Mouse (Mus musculus): ENCODE measurements around the gene Zfp867.

The Zfp867 gene

DNA sequence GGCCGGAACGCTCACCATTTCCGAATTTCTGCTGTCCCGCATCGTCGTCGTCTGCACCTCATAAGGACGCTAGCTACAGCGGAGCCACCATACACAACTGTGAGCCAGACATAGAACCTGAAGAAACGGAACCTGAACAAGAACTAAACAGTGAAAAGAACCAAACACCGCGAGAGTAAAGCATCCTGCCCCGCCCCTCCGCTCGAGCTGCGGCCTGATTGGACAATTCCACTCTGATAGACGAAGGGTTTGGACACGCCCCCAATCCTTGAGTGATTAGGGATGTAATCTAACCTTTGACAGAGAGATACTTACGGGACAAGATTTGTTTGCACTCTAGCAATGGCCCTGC is at the start of gene Zfp867:
Gene Zfp867, minus strand, starts transcription at position 149 of the 352 bp plus-strand sequence.
- DNase-seq: peak; percentile 88

DNA sequence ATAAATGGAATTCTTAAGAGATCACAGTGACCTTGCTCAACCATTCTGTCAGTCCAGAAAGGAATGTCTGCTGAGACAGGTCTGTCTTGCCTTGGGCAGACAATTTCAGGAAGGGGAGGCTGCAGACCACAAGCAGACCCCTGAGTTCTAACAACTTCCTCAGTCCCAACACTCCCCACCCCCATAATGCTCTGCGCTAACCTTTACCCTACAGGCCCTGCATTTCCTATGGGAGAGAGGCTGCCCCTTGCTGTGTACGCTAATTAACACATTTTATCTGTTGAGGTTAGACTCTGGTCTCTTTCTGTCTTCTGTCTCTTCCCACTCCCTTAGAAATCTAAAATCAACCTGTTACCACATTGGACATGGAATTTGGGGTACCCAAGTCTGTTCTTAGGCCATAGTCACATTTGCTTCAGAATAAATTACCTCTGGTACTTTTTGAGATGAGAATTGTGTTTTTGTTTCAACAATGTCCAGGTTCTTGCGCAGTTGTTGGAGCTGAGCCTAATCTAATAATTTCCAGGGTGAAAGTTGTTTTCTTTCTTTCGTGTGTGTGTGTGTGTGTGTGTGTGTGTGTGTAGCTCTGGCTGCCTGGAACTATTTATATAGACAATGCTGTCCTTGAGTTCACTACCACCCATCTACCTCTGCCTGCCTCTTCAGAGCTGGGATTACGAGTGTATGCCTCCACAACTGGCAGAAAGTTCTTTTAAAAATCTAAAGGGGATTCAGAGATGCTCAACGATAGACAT is 47.6 kb upstream of the Zfp867 start:
- no peak for DNase-seq

DNA sequence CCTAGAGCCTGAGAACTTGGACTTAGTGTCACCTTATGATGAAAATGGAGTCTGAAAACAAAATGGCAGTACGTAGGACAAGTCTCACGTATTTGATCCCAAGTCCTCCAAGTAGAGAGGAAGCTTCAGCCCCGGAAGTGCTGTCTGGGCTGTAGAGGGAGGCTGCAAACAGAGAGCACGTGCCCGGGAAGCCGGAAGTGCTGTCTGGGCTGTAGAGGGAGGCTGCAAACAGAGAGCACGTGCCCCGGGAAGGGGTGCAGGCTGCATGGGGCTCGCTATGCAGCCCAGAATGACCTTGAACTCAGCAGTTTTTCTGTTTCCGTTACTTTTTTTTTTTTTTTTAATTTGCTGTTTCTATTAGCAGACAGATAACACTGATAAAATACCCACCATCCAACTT is 46.0 kb upstream of the Zfp867 start:
- no peak for DNase-seq

- DNase-seq: no peak
These were observed 45.2 kb upstream of the Zfp867 start for GRCm38 (mm10) chr11:59517441-59517840.

DNA sequence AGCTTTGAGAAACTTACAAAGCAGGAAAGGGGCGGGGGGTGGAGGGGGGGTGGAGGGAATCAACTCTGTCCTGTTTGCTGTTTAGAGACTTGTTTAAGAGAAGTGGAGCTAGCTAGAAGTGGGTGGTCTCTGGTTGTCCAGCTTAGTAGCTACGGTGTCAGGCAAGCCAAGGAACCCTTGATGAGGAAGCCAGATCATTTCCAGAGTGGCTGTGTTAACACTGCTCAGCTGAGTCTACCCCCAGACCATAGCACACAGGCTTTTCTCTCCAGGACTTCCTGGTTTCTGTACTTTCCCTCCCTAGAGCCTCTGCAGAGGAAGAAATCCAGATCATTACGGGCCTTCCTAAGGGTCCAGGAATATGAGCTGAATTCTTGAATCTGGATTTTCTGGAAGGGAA is 42.5 kb upstream of the Zfp867 start:
- no peak for DNase-seq

GRCm38 (mm10) chr11:59514381-59514780 is 42.1 kb upstream of the Zfp867 start:
- no peak for DNase-seq

GRCm38 (mm10) chr11:59513556-59513955 is 41.3 kb upstream of the Zfp867 start:
- no peak for DNase-seq

- no peak for DNase-seq
These were observed 40.5 kb upstream of the Zfp867 start for GRCm38 (mm10) chr11:59512733-59513132.

- no peak for DNase-seq
These were observed 39.3 kb upstream of the Zfp867 start for GRCm38 (mm10) chr11:59511558-59511957.

- DNase-seq: no peak
These were observed 34.4 kb upstream of the Zfp867 start for GRCm38 (mm10) chr11:59506713-59507074.

- DNase-seq: peak; percentile 88
These were observed 33.8 kb upstream of the Zfp867 start for GRCm38 (mm10) chr11:59505839-59506712.

DNA sequence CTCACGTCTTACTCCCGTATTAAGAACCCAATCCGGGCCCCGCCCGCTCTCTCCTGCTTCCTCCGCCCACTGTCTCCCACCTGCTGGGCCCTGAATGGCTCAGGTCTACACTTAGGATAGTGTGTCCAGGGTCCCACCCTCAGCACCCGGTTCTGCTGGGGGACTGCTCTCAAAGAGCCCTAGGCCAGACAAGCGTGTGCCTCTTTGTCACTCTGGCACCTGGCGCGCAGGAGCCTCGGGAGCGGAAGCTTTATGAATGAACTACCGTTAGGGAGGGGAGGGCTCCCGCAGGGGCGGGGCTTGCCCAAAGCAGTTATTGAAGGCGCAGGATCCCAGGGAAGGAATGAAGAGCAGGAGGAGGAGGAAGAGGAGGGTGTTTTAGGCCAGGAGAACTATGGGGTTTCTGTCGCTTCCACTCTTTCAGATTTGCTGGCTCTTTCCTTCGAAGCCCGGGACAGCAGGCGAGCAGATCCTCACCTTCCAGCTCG is 33.1 kb upstream of the Zfp867 start:
- peak; percentile 80 for DNase-seq

DNA sequence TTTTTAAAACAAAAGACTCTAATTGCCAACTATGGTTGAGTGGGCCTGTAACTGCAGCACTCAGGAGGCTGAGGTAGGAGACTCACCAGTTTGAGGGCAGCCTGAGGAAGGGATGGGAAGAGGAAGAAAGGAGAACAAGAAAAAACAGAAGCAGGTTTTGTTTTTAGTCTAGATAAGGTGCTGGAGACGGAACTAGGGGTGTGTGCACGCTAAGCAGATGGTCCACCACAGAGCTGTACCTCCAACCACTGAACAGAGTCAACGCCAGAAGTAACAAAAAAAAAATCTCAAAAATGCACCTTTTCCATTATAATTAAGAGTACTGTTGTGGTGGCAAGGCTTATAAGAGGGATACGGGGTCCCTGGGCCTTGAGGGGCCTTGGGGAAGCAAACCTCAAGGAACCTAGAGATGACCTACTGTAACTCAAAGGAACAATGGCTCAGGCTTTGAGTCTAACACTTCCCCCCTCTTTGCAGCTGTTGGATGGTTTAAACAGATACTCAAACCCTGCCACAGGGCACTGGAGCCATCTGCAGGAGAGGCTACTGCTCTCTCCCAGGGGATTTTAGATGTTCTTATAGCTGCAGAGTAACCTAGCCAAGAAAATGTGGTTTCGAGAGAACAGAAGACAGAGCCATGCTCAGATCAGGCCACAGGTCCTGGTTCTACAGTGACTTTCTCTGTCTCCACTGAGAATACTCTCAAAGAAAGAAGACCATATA is 29.9 kb upstream of the Zfp867 start:
- no peak for DNase-seq

DNA sequence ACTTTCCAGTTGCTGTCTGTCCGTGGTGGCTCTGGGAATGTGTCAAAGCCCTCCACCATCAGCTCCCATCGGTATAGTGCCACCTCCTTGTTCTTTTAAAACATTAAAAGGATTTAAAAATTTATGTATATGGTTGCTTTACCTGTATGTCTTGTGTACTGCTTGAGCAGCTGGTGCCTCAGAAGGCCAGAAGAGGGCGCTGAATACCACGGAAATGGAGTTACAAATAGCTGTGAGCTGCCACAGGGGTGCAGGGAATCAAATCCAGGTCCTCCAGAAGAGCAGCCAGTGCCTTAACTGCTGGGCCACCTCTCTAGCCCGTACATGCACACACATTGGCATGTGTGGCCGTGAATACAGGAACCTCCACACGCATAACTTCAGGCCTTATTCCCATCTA is 25.5 kb upstream of the Zfp867 start:
- no peak for DNase-seq

GRCm38 (mm10) chr11:59496672-59497310 is 24.5 kb upstream of the Zfp867 start:
- no peak for DNase-seq

GRCm38 (mm10) chr11:59486222-59486621 is 13.9 kb upstream of the Zfp867 start:
- DNase-seq: no peak

GRCm38 (mm10) chr11:59485641-59486040 is 13.4 kb upstream of the Zfp867 start:
- no peak for DNase-seq

GRCm38 (mm10) chr11:59483212-59483611 is 10.9 kb upstream of the Zfp867 start:
- peak; percentile 31 for DNase-seq

DNA sequence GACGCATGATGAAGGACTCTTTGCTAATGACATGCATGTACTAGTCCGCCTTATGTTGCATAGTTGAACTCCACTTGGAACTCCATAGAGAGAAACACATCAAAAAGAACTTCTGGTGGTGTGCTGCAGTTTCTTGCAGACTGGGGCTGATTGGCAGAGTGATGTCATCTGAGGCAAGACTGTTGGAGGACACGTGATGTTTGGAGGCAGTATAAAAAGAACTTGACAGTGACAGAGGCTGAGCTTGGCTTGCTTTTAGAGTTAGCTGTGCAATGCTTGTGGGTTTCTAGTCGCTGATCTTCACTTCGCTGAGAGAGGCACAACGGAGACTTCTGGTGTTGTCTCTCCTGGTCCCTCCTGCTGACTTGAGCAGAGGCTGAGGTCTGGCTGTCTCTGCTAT is 5.0 kb upstream of the Zfp867 start:
- DNase-seq: no peak

DNA sequence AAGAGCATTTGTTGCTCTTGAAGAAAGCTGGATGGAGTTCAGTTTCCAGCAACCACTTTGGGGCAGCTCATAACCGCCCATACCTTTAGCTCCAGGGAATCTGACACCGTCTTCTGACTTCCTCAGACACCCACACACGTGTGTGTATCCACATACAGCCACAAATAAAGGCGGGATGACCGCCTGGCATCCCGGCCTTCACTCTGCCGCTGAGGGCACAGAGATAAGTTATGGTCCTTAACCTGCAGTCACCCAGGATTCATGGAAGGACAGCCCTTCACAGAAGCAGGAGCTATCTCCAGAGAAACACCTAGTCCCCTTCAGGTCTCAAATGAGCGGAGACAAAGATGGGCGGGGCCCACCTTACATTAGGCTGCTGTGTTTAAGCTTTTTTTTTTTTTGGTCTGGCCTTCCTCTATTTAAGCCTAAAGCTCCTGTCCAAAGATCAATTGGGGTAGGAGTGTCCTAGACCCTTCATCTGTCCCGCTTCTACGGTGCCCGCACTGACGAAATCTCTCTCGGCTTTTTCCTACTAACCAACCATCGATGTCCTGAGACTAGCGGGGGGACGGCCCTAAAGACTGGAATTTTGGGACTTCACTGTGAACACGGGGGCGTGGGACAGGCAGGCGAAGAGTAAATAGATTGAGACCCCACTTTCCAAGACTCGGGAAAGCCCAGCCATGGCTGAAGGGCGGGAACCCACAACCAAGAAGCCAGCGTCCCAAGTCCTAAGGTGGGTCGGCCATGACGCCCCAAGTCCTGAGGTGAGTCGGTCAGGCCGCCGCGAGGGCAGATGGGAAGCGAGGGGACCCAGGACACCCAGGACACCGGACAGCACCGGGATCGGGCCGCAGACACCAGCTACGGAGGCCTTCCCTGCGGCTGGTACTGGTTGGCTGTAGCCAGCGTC is 605 bp downstream of the Zfp867 start:
- DNase-seq: no peak

- DNase-seq: no peak
These were observed 11.8 kb downstream of the Zfp867 start for GRCm38 (mm10) chr11:59460459-59460858.

DNA sequence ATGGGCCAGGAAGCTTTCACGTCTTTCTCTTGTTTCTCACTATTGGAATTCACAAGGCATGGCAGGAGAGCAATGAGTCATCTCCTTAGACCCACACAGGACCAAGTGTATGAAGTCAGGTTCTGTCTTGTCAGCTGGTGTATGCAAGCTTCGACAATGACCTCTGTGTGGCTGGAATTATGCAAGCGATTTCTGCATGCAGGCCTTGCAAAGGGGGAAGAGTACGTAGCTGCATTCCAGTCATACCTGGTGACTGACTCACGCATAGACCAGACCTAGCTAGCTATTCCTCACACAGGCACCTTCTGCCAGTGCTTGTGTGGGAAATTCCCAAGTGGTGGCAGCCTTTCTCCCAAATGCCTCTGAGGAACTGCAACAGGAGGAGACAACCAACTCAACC is 13.3 kb downstream of the Zfp867 start:
- DNase-seq: no peak

Measured in cerebellum, adult 9-11 months (tissue).